Mouse (Mus musculus) liver, embryonic 14.5 days (tissue): ENCODE measurements around the gene Gm49380. TPM values are rescaled to one million over a fixed set of nuclear protein-coding genes. Genes with fewer than 3 reads are reported as not detected.

ENCODE experiments used
- ATAC-seq: fragments of 200-750 bp; cut with Nextera tagmentation; 2 replicates; pipeline ENCODE4 v1.8.0; 2017; ENCODE audit warnings: moderate number of reproducible peaks, mild to moderate bottlenecking, moderate library complexity; ENCODE audit not compliant: insufficient read depth
- DNase-seq, 3 experiments: peaks; one replicate each; pipeline ENCODE4 v3.0.0-alpha.2; 2012 to 2013; ENCODE audit warnings: low read depth in 3 of 3, low spot score in 3 of 3
- H3K27ac ChIP-seq: fragments of 300-500 bp; sonication (generic); 2 replicates; pipeline ENCODE4 v1.5.1; 2014; ENCODE audit warnings: moderate library complexity, mild to moderate bottlenecking, control low read depth, inconsistent platforms
- H3K27me3 ChIP-seq: fragments of 300-500 bp; sonication (generic); 2 replicates; pipeline ENCODE4 v1.6.1; 2014; ENCODE audit warnings: mild to moderate bottlenecking, low read length, moderate library complexity; ENCODE audit not compliant: control insufficient read depth, insufficient read depth
- H3K36me3 ChIP-seq: fragments of 300-500 bp; sonication (generic); replicated peaks from 2 replicates; pipeline ENCODE4 v1.6.1; 2014; ENCODE audit warnings: low read depth; ENCODE audit not compliant: control insufficient read depth, insufficient read depth
- H3K4me1 ChIP-seq, 2 experiments: fragments of 200-500 bp in 1 of 2; fragments of 300-500 bp in 1 of 2; sonication (generic) in 1 of 2; replicated peaks; 2 replicates each; pipeline ENCODE4 v1.6.1; 2012 to 2014; ENCODE audit warnings: antibody characterized with exemption in 1 of 2, inconsistent platforms in 1 of 2, low read length in 1 of 2; ENCODE audit not compliant: control insufficient read depth in 2 of 2, insufficient read depth in 2 of 2
- H3K4me2 ChIP-seq: fragments of 300-500 bp; sonication (generic); 2 replicates; pipeline ENCODE4 v1.6.1; 2014; ENCODE audit warnings: low read depth, mild to moderate bottlenecking, control low read depth, moderate library complexity
- H3K4me3 ChIP-seq, 2 experiments: fragments of 200-500 bp in 1 of 2; fragments of 300-500 bp in 1 of 2; sonication (generic) in 1 of 2; 2 replicates each; pipeline ENCODE4 v1.5.1; 2012 to 2014; ENCODE audit warnings: low read depth in 2 of 2, low read length in 2 of 2, mild to moderate bottlenecking in 2 of 2, control low read depth in 1 of 2, inconsistent platforms in 1 of 2, moderate library complexity in 1 of 2; ENCODE audit not compliant: insufficient read depth in 1 of 2
- H3K9ac ChIP-seq: fragments of 300-500 bp; sonication (generic); replicated peaks from 2 replicates; pipeline ENCODE4 v1.6.1; 2014; ENCODE audit warnings: mild to moderate bottlenecking, control low read depth, moderate library complexity
- H3K9me3 ChIP-seq: fragments of 300-500 bp; sonication (generic); 2 replicates; pipeline ENCODE4 v1.6.1; 2016; ENCODE audit warnings: low read length, mixed read lengths; ENCODE audit not compliant: control insufficient read depth
- CTCF ChIP-seq: IDR thresholded peaks from 2 replicates; pipeline ENCODE4 v1.5.1; 2016; ENCODE audit warnings: antibody characterized with exemption, low read depth, control low read depth
- EP300 ChIP-seq: IDR thresholded peaks from 2 replicates; pipeline ENCODE4 v1.6.1; 2016; ENCODE audit warnings: antibody characterized with exemption, low read depth
- WGBS: fragments of 180-500 bp; shearing (Covaris S2); extraction: QIAGEN DNeasy Blood & Tissue Kit; methylation state at CpG from one replicate; pipeline ENCODE4 v1.1.7; 2014; ENCODE audit not compliant: insufficient replicate concordance; 5-methylcytosine and 5-hydroxymethylcytosine counted together
- polyA plus RNA-seq, 2 experiments: library from polyadenylated mRNA; depleted of rRNA in 1 of 2; stranded (reverse) in 1 of 2; unstranded in 1 of 2; fragments of >200 nt; fragmentation: Nextera tagmentation in 1 of 2; extraction: Ambion mirVana in 1 of 2; gene quantifications; 2 replicates each; pipeline versions ENCODE4 v1.2.1 to v1.2.3; 2012 to 2014

Gm49380 gene
- polyA plus RNA-seq, 2 experiments, result 0.09 TPM; not detected in 1

GRCm38 (mm10) chr9:44107557-44108179, 5.6 kb downstream of the Gm49380 start:
- Histone ChIP-seq H3K9ac (no peak overlapping the region), H3K4me2 (no peak overlapping the region), H3K4me1 (peaks cover 0 to 13% of the 10 kb centered on the region in 2 experiments), H3K27me3 (no peaks in the 10 kb centered on the region), H3K27ac (no peak overlapping the region), H3K9me3 (no peaks in the 10 kb centered on the region), H3K4me3 (no peak overlapping the region), H3K36me3 (peaks cover 14% of the 10 kb centered on the region)
- TF ChIP-seq EP300 (no peak), CTCF (peak; percentile 59)
- WGBS, result 70% methylated on average over 25 of the region's 25 CpGs
- no peak for ATAC-seq
- DNase-seq, result no peak

GRCm38 (mm10) chr9:44107110-44107509, 6.2 kb downstream of the Gm49380 start, which contains the start of gene C1qtnf5:
C1qtnf5 (plus strand) TSS chr9:44107245.
- TF ChIP-seq EP300 (no peak), CTCF (no peak)
- Histone ChIP-seq H3K4me2 (no peak within 1 kb of the TSS), H3K4me1 (peaks cover 0 to 13% of the 10 kb centered on the region in 2 experiments), H3K27ac (no peak within 1 kb of the TSS), H3K9ac (no peak within 1 kb of the TSS), H3K27me3 (no peaks in the 10 kb centered on the region), H3K9me3 (no peaks in the 10 kb centered on the region), H3K4me3 (no peak within 1 kb of the TSS), H3K36me3 (peaks cover 14% of the 10 kb centered on the region)
- ATAC-seq (no peak), DNase-seq (no peak)
- 84% methylated on average over 8 of the region's 8 CpGs for WGBS

DNA sequence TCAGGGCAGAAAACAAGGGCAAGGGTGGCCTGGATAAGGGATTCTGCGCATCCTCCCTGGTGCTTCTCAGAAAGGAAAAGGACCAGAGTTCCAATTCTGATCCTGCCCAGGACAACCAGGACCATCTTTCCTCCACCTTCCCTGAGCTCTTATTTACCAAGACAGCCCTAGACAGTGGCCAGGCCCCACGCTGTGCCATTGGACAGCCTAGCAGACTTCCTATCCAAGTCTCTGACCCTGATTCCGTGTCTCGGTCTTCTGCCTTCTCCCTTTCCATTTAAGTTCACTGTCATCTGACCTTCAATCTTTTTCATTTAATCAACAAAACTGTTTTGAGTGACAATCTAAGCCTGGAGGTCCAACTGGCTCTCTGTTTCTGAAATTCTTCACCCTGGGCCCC, 6.7 kb downstream of the Gm49380 start:
- DNase-seq (no peak), ATAC-seq (no peak)
- H3K36me3 ChIP-seq, result peaks cover 14% of the 10 kb centered on the region
- H3K27me3 ChIP-seq, result no peaks in the 10 kb centered on the region
- WGBS, result 76% methylated on average over 4 of the region's 4 CpGs
- TF ChIP-seq EP300, result no peak
- H3K9ac ChIP-seq, result no peak overlapping the region
- peaks cover 0 to 13% of the 10 kb centered on the region in 2 experiments for H3K4me1 ChIP-seq
- no peaks in the 10 kb centered on the region for H3K9me3 ChIP-seq
- H3K27ac ChIP-seq, result no peak overlapping the region
- H3K4me3 ChIP-seq, result no peak overlapping the region
- H3K4me2 ChIP-seq, result no peak overlapping the region

DNA sequence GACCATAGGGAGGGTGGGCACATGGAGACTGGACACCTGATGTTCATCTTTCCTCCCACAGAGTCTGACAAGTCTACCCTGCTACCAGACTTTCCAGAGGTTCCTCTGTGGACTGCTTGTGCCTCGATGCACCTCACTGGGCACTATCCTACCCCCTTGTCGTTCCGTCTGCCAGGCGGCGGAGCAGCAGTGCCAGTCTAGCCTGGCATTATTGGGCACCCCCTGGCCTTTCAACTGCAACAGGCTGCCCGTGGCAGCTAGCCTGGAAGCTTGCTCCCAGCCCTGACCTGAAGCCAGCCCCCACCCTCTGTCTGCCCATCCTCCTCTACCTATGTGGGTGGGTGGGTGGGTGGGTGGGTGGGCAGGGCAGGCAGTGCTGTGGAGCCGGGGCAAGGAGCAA, 7.1 kb downstream of the Gm49380 start:
- WGBS, result 89% methylated on average over 7 of the region's 7 CpGs
- Histone ChIP-seq H3K4me1 (peaks cover 0 to 13% of the 10 kb centered on the region in 2 experiments), H3K9ac (no peak overlapping the region), H3K27ac (no peak overlapping the region), H3K4me3 (no peak overlapping the region), H3K4me2 (no peak overlapping the region), H3K9me3 (no peaks in the 10 kb centered on the region), H3K27me3 (no peaks in the 10 kb centered on the region), H3K36me3 (peaks cover 14% of the 10 kb centered on the region)
- DNase-seq (no peak), ATAC-seq (no peak)
- TF ChIP-seq CTCF (no peak), EP300 (no peak)

GRCm38 (mm10) chr9:44105781-44106180, 7.5 kb downstream of the Gm49380 start:
- Histone ChIP-seq H3K9me3 (no peaks in the 10 kb centered on the region), H3K27ac (no peak overlapping the region), H3K27me3 (no peaks in the 10 kb centered on the region), H3K4me3 (no peak overlapping the region), H3K4me1 (peaks cover 0 to 13% of the 10 kb centered on the region in 2 experiments), H3K9ac (no peak overlapping the region), H3K4me2 (no peak overlapping the region), H3K36me3 (peaks cover 14% of the 10 kb centered on the region)
- DNase-seq, result no peak
- no peak for ATAC-seq
- WGBS, result 80% methylated on average over 10 of the region's 10 CpGs
- TF ChIP-seq CTCF (no peak), EP300 (no peak)
